Mouse (Mus musculus): ENCODE data around the gene Vapa. TPM values are rescaled to one million over a fixed set of nuclear protein-coding genes. Genes with fewer than 3 reads are reported as not detected.

Vapa gene
- polyA plus RNA-seq, 1 experiment from 2014 or later: 171 TPM

GRCm38 (mm10) chr17:65581440-65581839, 31.9 kb downstream of the Vapa start:
- Histone ChIP-seq H3K4me3 (no peak overlapping the region), H3K4me1 (no peaks in the 10 kb centered on the region), H3K27ac (replicated peaks) (no peak overlapping the region), H3K9me3 (no peaks in the 10 kb centered on the region), H3K27me3 (replicated peaks; ENCODE audit: low read depth, poor library complexity, severe bottlenecking) (no peaks in the 10 kb centered on the region), H3K36me3 (replicated peaks) (peaks cover 49% of the 10 kb centered on the region)
- 94% methylated on average over 5 of the region's 5 CpGs for WGBS
- DNase-seq (ENCODE audit: low spot score): no peak

DNA sequence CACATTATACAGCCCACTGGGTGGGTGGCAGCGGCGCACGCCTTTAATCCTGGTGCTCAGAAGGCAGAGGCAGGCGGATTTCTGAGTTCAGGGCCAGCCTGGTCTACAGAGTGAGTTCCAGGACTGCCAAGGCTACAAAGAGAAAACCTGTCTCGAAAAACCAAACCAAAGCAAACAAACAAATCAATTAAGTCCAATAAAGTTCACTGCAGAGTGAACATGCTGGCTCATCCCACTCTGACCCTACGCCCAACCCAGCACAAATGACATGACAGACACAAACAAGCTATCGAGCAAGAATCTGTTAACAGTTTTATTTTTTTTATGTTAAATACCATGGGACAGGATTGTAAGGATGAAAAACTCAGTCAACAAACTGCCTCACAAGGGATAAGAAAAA, 33.6 kb downstream of the Vapa start:
- DNase-seq (ENCODE audit: low spot score): no peak
- H3K27me3 ChIP-seq (replicated peaks; ENCODE audit: low read depth, poor library complexity, severe bottlenecking): no peaks in the 10 kb centered on the region
- no peak overlapping the region for H3K4me3 ChIP-seq
- H3K4me1 ChIP-seq: no peaks in the 10 kb centered on the region
- 93% methylated on average over 7 of the region's 7 CpGs for WGBS
- no peaks in the 10 kb centered on the region for H3K9me3 ChIP-seq
- peaks cover 48% of the 10 kb centered on the region for H3K36me3 ChIP-seq (replicated peaks)
- H3K27ac ChIP-seq (replicated peaks): no peak overlapping the region

- Histone ChIP-seq H3K9me3 (no peaks in the 10 kb centered on the region), H3K36me3 (replicated peaks) (peaks cover 28% of the 10 kb centered on the region), H3K4me3 (no peak overlapping the region), H3K27ac (replicated peaks) (no peak overlapping the region), H3K4me1 (no peaks in the 10 kb centered on the region), H3K27me3 (replicated peaks; ENCODE audit: low read depth, poor library complexity, severe bottlenecking) (no peaks in the 10 kb centered on the region)
- 82% methylated on average over 1 of the region's 1 CpGs for WGBS
- no peak for DNase-seq (ENCODE audit: low spot score)
Observed at GRCm38 (mm10) chr17:65575339-65575738, 38.0 kb downstream of the Vapa start.

DNA sequence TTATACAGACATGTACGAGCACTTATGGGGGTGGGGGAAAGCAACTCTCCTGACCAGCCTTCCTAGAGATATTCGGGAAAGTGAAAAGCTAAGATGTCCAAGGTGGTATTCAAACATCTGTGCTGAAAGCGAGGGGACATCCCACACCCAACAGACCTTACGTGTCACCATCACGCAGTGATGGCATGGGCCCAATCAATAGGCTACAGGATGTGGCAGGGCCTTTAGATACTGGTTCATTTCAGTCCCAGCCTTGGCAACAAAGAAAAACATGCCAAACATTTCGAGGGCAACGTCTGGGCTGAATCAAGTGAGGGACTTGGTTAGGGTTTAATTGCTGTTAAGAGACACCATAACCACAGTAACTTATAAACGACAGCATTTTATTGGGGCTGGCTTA, 38.5 kb downstream of the Vapa start:
- H3K36me3 ChIP-seq (replicated peaks): peaks cover 23% of the 10 kb centered on the region
- no peaks in the 10 kb centered on the region for H3K27me3 ChIP-seq (replicated peaks; ENCODE audit: low read depth, poor library complexity, severe bottlenecking)
- WGBS: 87% methylated on average over 8 of the region's 8 CpGs
- H3K4me1 ChIP-seq: no peaks in the 10 kb centered on the region
- no peak overlapping the region for H3K27ac ChIP-seq (replicated peaks)
- DNase-seq (ENCODE audit: low spot score): no peak
- no peak overlapping the region for H3K4me3 ChIP-seq
- H3K9me3 ChIP-seq: no peaks in the 10 kb centered on the region

- no peaks in the 10 kb centered on the region for H3K9me3 ChIP-seq
- no peak overlapping the region for H3K4me3 ChIP-seq
- DNase-seq (ENCODE audit: low spot score): no peak
- H3K36me3 ChIP-seq (replicated peaks): 0 out of 2 replicates have a peak, but pooled peaks cover 4% of the 10 kb centered on the region
- H3K4me1 ChIP-seq: no peaks in the 10 kb centered on the region
- no peak overlapping the region for H3K27ac ChIP-seq (replicated peaks)
- WGBS: 88% methylated on average over 9 of the region's 9 CpGs
- no peaks in the 10 kb centered on the region for H3K27me3 ChIP-seq (replicated peaks; ENCODE audit: low read depth, poor library complexity, severe bottlenecking)
Observed at GRCm38 (mm10) chr17:65571866-65572265, 41.5 kb downstream of the Vapa start.

- no peak for DNase-seq (ENCODE audit: low spot score)
- Histone ChIP-seq H3K9me3 (no peaks in the 10 kb centered on the region), H3K4me1 (no peaks in the 10 kb centered on the region), H3K36me3 (replicated peaks) (0 out of 2 replicates have a peak, but pooled peaks cover 4% of the 10 kb centered on the region), H3K4me3 (no peak overlapping the region), H3K27ac (replicated peaks) (no peak overlapping the region), H3K27me3 (replicated peaks; ENCODE audit: low read depth, poor library complexity, severe bottlenecking) (no peaks in the 10 kb centered on the region)
- 90% methylated on average over 8 of the region's 8 CpGs for WGBS
Observed at GRCm38 (mm10) chr17:65571466-65571865, 41.9 kb downstream of the Vapa start.

- WGBS: 69% methylated on average over 5 of the region's 5 CpGs
- H3K27me3 ChIP-seq (replicated peaks; ENCODE audit: low read depth, poor library complexity, severe bottlenecking): no peaks in the 10 kb centered on the region
- no peak overlapping the region for H3K4me3 ChIP-seq
- no peaks in the 10 kb centered on the region for H3K4me1 ChIP-seq
- no peaks in the 10 kb centered on the region for H3K36me3 ChIP-seq (replicated peaks)
- H3K27ac ChIP-seq (replicated peaks): no peak overlapping the region
- no peaks in the 10 kb centered on the region for H3K9me3 ChIP-seq
- no peak for DNase-seq (ENCODE audit: low spot score)
Observed at GRCm38 (mm10) chr17:65564189-65564588, 49.2 kb downstream of the Vapa start.

DNA sequence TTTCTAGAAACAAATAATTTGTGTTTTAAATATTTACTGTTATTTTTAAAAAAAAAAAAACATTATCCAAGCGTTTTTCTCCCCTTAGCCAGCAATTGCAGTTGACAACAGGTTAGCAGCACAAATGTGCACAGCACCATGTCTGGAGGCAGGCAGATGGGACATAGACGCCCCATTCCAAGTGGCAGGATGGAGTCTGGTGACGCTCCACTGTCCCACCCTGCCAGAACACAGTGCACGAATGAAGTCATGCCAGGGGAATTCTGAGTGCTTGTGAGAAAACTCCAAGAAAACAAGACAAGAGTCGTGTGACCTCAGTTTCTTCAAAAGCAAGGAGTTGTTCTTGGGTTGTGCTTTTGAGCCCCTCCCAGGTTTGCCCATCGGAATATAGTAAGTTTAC, 50.0 kb downstream of the Vapa start:
- H3K36me3 ChIP-seq (replicated peaks): no peaks in the 10 kb centered on the region
- 67% methylated on average over 6 of the region's 6 CpGs for WGBS
- H3K9me3 ChIP-seq: no peaks in the 10 kb centered on the region
- H3K4me1 ChIP-seq: no peaks in the 10 kb centered on the region
- H3K27ac ChIP-seq (replicated peaks): no peak overlapping the region
- H3K27me3 ChIP-seq (replicated peaks; ENCODE audit: low read depth, poor library complexity, severe bottlenecking): no peaks in the 10 kb centered on the region
- H3K4me3 ChIP-seq: no peak overlapping the region
- no peak for DNase-seq (ENCODE audit: low spot score)

GRCm38 (mm10) chr17:65562761-65563160, 50.6 kb downstream of the Vapa start:
- Histone ChIP-seq H3K27ac (replicated peaks) (no peak overlapping the region), H3K4me3 (no peak overlapping the region), H3K36me3 (replicated peaks) (no peaks in the 10 kb centered on the region), H3K4me1 (no peaks in the 10 kb centered on the region), H3K9me3 (no peaks in the 10 kb centered on the region), H3K27me3 (replicated peaks; ENCODE audit: low read depth, poor library complexity, severe bottlenecking) (no peaks in the 10 kb centered on the region)
- WGBS: 6% methylated on average over 5 of the region's 5 CpGs
- peak; percentile 53 for DNase-seq (ENCODE audit: low spot score)

DNA sequence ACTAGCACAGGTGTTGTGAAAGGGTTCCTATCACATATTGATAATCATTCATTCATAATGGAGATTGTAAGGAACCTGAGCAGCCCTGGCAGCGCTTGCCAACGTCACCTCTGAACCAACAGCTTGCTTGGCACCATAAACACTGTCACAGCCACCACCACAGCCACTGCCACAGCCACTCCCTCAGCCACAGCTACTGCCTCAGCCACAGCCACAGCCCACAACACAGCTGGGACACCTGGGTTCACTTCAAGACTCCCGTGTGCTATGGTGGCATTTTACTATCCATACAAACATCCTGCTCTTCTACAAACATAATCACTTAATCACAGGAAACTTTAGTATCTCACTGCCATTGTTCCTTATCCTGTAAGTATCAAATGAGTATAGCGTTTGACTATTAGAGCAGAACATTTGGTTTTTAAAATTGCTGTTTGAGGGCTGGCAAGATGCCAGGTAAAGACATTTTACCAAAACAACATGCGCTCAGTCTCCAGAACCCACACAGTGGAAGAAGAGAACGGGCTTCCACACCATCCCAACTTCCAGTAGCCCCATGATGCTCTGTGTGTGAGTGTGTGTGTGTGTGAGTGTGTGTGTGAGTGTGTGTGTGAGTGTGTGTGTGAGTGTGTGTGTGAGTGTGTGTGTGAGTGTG, 51.9 kb downstream of the Vapa start:
- Histone ChIP-seq H3K27ac (replicated peaks) (no peak overlapping the region), H3K4me1 (no peaks in the 10 kb centered on the region), H3K4me3 (no peak overlapping the region), H3K27me3 (replicated peaks; ENCODE audit: low read depth, poor library complexity, severe bottlenecking) (no peaks in the 10 kb centered on the region), H3K36me3 (replicated peaks) (no peaks in the 10 kb centered on the region), H3K9me3 (no peaks in the 10 kb centered on the region)
- no peak for DNase-seq (ENCODE audit: low spot score)
- 90% methylated on average over 6 of the region's 6 CpGs for WGBS

DNA sequence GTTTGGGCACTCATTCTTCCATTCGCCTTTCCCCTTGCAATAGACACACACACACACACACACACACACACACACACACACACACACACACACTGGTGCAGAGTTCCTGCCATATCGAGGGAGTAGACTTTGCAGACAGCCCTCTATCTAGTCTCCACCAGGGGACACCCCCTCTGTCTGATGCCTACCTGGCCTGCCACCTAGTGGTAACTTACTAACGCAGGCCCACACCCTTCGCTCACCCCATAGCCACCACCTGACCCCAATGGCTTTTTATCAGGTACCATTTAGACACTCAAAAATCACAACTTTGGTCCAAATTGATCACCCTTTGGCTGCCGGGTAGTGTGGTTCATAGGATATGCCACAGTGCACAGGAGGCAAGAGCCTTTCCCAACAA, 54.1 kb downstream of the Vapa start:
- Histone ChIP-seq H3K36me3 (replicated peaks) (no peaks in the 10 kb centered on the region), H3K27me3 (replicated peaks; ENCODE audit: low read depth, poor library complexity, severe bottlenecking) (no peaks in the 10 kb centered on the region), H3K4me3 (no peak overlapping the region), H3K4me1 (no peaks in the 10 kb centered on the region), H3K27ac (replicated peaks) (no peak overlapping the region), H3K9me3 (no peaks in the 10 kb centered on the region)
- 45% methylated on average over 5 of the region's 5 CpGs for WGBS
- DNase-seq (ENCODE audit: low spot score): no peak

DNA sequence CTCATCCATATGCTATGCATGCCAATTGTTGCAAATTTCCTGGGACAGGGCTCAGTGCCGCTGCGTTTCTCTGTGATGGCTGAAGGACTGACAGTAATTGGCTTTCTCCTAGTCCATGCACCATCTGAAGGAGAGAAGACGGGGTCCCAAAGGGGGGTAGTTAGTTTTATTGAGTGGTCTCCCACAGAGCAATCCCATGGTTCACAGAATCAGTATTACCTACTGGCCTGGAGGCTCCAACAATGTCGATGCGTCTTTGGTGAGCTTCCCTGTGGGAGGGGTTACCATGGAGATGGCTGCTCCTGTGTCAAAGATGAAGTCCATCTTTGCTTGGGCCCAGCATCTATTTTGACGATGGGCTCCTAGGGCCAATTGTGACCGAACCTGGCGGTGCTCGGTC, 54.6 kb downstream of the Vapa start:
- Histone ChIP-seq H3K4me1 (no peaks in the 10 kb centered on the region), H3K27ac (replicated peaks) (no peak overlapping the region), H3K27me3 (replicated peaks; ENCODE audit: low read depth, poor library complexity, severe bottlenecking) (no peaks in the 10 kb centered on the region), H3K36me3 (replicated peaks) (no peaks in the 10 kb centered on the region), H3K9me3 (no peaks in the 10 kb centered on the region), H3K4me3 (no peak overlapping the region)
- WGBS: 62% methylated on average over 9 of the region's 9 CpGs
- DNase-seq (ENCODE audit: low spot score): no peak

DNA sequence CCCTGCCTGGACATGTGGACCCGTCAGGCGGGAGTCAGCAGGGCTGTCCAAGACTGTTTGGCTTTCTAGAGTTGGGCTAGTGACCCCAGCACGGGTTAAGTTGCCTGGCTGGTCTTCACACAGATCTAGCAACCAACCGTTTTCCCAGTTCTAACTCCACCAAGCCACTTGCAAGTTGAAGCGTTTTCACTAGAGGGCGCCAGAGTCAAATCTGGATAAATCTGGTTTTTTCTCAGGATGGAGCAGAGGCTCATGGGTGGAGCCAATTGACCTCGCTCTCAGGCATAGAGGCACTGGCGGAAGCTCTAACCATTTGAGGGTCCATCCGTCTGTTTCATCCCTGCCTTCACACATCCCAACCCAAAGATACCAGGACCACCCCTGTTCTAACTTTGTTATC, 55.1 kb downstream of the Vapa start:
- Histone ChIP-seq H3K36me3 (replicated peaks) (no peaks in the 10 kb centered on the region), H3K9me3 (no peaks in the 10 kb centered on the region), H3K27me3 (replicated peaks; ENCODE audit: low read depth, poor library complexity, severe bottlenecking) (no peaks in the 10 kb centered on the region), H3K4me3 (no peak overlapping the region), H3K4me1 (no peaks in the 10 kb centered on the region), H3K27ac (replicated peaks) (no peak overlapping the region)
- DNase-seq (ENCODE audit: low spot score): peak; percentile 57
- 36% methylated on average over 9 of the region's 9 CpGs for WGBS

Measured in embryonic facial prominence, embryonic 10.5 days (tissue).